Mouse (Mus musculus) ZHBTc4 (cell line): ENCODE measurements around the gene Dyrk4.
A peak's percentile ranks its signal among the peaks of the same experiment; 100 is the strongest.

Experiments
- DNase-seq: peaks from one replicate; pipeline ENCODE4 v3.0.0-alpha.2; 2011; ENCODE audit warnings: low read depth, low spot score

Gene Dyrk4

DNA sequence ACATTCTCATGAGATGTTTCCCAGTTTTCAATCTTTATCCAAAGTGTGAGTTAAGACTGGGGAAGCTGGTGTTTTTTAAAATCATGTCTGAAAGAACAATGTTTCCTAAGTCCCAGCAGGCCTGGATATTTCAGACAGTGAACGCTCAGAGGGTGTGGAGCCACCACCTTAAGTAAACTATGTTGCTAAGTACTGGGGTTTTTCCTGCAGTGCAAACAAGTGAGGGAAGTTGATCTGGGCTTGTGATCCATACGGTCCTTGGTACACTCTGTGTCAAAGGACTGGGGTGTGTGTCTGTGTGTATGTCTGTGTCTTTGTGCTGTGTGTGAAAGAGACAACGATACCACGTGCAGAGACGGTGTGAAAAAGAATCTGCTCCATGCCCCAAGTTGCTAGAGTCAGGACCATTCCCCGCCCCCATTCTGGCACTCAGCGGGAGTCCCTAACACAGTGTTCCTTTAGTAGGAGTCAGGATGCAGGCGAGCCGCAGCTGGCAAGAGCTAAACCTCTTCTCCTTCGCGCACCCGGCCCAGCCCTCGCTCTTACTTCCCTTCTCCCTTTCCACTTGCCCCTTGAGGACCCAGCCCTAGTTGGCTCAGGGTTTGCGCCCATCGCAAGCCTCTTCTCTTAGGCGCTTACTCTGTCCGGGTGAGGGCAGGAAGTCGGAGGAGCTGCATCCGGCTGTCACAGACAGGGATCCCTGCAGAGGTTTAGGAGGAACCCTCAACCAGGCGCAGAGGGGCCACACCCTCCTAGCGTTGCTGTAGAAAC lies at the start of gene Dyrk4:
TSS of gene Dyrk4 (minus strand) at position 729 of the 771 bp plus-strand sequence.
- DNase-seq, result peak; percentile 81

DNA sequence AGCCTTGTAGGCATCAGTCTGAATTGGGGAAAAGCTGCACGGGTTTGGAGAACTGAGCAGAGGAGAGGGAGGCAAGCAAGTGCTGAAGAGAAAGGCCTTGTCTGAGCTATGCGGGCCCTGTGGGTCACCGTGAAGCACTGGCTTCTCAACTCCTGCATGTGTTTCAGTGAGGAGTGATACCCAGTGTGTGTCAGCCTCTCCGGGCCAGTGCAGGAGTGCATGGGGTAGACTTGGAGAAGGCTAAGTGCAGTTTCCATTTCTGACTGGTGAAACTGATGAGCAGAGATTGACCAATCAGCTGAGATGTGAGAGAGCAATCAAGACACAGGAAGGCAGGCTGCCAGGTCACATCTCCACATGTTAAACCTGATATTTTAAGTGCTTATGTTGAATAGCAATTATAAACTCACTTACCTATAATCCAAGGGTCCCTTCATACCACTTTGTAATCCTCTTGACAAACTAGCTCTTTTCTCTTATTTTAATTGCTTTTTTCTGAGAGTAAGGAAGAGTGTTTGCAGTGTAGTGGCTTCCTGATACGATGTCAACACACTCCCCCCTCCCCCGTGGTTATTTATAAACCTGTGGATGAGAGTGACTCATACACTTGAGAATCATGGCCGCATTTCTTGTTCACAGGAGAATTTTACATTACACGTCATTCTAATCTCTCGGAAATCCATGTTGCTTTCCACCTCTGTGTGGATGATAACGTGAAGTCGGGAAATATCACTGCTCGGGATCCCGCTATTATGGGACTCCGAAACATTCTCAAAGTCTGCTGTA lies 44.8 kb upstream of the Dyrk4 start:
- DNase-seq, result no peak

DNA sequence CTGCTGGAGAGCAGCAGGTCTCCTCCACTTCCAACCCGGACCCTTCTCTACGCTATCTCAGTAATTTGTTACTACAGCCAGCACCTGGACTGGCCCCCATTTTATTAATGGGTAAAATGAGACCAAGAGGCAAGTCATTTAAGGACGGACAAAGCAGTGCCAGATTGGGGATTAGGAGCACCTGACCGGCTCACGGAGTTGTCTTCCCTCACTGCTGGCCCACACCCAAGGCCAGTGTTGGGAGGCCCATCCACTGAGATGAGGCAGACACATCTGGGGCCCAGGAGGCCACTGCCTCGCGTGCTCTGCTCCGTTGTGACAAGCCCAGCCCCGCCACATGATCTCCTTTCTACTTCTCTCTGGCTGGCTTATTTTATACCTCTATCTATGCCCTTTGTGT lies 41.8 kb upstream of the Dyrk4 start:
- no peak for DNase-seq

DNA sequence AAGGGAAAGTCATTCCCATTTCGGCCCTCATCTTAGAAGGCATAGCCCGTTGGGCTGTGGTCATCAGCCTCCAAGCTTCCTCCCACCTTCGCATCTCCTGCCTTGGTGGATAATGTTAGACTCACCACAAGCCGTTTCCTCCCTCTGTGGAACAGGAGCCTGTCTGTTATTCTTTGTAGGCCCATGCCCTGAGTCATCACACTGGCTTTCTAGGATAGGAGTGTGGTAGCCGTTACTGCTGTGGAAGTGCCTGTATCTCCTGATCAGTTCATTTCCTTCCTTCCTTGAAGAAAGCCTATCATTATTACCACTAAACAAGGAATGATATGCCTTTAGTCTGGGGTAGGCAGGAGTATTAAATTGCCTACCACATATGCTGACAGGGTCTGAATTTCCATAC lies 41.1 kb upstream of the Dyrk4 start:
- no peak for DNase-seq

DNA sequence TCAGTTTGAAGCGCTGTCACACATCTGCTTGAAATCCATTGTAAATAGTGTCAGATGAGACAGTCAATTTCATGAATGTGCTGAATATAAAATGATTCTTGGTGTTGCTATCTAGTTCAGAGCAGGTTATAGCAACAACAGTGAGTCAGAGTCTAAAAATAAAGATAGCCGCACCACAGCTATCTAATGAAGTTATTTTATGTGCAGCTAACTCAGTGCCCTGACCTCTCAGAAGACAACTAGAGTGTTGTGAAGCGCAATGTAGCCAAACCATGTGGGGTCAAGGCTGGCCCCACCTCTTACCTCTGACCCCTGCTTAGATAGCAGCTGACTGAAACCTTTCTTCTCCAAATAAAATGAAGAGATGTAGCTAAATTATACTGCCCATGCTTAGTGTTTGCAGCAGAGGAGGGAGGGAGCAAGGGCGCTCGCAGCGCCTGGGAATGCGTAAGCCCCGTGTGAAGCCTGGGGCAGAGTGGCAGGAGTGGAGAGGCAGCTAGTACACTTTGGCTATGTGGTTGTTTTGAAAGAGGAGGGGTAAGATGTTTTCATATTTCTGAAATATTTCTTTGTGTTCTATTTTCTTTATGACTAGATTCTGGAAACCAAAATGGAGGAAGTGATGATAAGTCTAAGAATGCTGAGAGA lies 39.9 kb upstream of the Dyrk4 start:
- no peak for DNase-seq

DNA sequence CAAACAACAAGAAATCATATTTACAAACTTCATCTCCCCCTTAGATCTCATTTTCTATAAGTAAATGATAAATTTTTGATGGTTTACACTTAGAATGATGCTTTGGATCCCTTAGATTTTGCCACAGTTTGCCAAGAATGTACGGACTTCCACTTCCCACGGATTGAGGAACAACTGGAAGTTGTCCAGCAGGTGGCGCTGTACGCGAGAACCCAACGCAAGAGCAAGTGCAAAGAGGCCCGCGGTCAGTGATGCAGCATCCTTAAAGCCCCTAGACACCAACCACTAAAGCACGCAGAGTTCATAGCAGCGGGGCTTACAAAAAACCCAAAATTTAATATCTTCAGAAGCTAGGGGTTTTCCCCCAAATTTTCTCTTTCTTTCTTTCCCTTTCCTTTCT lies 34.1 kb upstream of the Dyrk4 start:
- peak; percentile 88 for DNase-seq

DNA sequence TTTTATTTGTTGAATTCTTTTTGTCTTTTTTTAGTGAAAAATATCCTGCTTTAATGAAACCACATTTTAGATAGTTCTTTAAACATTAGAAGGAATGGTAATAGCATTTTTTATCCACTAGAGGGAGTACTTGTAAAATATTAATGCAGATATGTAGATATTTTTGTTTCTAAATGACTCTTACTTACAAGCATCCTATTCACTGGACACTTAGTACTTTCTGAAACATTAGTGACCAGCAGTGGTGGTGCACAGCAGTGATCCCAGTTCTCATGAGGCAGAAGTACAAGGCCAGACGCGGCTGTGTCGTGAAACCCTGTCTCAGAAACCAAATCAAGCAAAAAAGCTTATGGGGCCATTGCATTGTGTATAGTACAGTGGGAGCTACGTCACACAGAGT lies 26.7 kb upstream of the Dyrk4 start:
- DNase-seq, result no peak

DNA sequence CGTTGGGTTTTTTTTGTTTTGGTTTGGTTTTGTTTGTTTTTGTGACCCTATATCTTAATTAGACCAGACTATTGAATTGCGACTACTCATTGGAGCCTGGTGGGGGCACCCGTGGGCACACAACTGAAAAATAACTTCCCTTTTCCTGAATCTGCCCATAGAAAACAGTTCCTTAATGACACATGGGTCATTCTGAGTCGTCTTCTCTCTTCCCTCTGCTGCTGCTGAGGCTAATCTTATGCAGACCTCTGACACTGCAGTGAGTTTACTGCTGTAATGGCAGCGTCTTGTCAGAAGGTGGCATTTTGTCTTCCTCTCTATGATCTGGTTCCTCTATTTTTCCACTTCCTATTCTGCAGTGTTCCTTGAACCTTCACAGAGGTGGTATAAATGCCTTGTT lies 18.8 kb upstream of the Dyrk4 start:
- DNase-seq, result peak; percentile 54

DNA sequence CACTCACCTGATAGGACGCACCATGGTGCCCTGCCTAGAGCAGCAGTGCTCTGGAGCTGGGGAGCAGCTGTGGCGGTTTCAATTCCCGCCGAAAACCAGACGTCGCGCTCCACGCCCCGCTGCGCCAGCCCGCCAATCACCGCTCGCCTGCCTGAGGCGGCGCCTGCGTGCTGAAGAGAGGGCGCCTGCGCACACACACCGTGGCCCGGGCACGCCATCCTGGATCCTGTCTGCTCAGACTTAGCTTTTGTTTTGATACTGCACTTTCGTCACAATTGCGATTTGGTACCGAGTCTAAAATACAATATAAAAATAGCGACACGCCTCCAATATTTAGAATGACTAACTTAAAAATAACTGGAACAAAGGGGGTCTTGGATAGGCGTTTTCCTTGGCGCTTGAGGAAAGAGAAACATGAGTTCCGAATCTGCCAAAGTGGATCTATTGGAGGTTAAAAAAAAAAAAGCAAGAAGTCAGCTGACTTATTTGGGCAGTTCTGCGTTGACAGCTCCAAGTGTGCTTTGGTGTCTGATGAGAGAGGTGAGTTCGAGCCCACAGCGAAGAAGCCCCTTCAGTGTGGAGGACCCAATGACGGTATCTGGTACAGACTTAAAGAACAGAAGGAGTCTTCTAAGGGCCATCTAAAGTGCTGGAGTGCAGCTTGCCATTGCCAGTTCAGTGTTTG lies 18.0 kb upstream of the Dyrk4 start, which contains the start of the genes Rad51ap1 and D6Wsu163e:
TSS of gene Rad51ap1 (minus strand) at position 101 of the 685 bp plus-strand sequence.
TSS of gene D6Wsu163e (plus strand) at position 476 of the 685 bp plus-strand sequence.
- peak; percentile 98 for DNase-seq

DNA sequence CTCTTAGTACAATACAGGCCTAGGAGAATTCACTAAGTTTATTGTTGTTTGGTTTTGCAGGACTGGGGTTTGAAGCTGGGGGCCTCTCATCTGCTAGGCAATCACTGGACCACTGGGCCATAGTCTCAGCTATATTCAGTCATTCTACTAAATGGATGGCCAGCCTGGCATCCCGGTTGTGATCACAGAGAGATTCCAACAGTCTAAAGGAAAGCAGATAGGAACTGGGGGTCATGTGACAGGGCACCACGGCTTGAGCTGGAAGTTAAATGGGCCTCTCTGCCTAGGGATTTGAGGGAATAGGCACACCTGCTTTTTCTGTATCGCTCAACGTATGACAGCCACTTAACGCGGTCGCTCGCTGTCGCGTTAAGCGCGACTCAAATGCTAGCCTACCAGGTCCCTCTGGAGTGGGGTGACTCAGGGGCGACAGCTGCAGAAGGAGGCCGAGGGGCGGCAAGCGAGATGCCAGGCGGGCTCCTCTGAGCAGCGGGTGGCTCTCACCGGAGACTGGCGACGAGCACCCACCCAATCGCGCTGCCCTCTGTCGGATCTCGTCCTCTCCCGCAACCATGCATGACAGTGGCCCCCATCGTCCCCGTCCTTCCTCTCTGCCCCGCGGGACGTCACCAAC lies 17.3 kb upstream of the Dyrk4 start:
- no peak for DNase-seq

DNA sequence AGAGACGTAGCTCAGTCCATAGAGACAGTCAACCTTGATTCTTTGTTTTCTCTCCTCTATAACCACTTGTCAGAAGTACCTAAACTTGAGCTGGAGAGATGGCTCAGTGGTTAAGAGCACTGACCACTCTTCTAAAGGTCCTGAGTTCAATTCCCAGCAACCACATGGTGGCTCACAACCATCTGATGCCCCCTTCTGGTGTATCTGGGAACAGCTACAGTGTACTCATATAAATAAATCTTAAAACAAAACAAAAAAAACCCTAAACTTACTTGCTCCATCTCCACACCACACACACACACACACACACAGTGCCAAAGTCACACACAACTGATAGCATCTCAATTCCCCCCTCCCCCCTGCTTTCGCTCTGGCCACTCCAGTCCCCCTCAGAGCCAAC lies 16.4 kb upstream of the Dyrk4 start:
- DNase-seq, result peak; percentile 55

DNA sequence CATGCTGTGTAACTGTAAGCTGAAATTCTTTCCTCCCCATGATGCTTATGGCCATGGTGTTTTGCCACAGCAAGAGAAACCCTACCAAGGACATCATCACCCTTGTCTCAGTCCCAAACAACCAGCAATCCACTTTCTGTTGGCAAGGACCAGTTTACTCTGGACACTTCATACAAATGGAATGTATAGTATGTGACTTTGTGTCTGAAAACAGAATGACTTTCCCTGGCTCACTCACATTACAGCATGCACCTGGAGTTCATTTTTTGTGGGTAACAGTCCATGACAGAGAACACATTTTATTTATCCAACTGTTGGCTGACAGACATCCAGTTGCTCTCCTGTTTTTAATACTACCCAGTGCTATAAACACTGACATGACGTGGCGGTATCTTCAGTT lies 11.3 kb upstream of the Dyrk4 start:
- no peak for DNase-seq

DNA sequence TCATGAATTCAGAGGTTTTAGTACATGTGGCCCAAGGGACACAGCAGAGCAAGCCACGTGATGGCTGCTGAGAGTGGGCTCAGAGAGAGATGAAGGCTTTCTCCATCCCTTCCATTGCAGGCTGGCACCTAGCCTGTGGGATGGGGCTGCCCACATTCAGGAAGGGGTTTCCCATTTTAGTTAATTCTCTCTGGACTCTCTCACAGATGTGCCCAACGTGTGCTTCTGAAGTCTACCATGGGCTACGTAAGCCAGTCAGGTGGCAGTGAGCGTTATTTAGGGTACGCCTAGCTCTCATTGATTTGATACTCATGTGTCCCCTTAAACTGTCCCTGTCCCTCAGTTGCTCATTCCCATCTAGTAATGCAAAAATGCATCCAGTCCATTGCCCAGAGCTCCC lies 6.7 kb downstream of the Dyrk4 start:
- DNase-seq, result no peak

DNA sequence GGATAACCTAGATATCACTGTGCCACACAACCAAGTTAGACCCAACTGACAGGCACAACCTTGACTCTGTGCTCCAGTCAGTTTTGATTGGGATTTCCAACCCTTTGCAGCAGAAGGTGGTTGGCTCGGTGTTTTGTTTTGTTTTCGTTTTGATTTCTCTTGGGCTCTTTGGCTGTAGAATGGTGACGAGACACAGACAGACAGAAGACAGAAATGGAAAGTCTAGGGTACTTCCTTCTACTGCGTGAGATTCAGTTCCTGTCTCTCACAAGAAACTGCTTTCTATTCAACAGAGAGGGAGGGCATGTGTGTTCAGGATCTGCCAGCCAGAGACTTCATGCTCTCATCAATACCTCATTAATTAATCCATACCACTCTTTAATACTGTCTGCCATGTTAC lies 10.9 kb downstream of the Dyrk4 start:
- no peak for DNase-seq

DNA sequence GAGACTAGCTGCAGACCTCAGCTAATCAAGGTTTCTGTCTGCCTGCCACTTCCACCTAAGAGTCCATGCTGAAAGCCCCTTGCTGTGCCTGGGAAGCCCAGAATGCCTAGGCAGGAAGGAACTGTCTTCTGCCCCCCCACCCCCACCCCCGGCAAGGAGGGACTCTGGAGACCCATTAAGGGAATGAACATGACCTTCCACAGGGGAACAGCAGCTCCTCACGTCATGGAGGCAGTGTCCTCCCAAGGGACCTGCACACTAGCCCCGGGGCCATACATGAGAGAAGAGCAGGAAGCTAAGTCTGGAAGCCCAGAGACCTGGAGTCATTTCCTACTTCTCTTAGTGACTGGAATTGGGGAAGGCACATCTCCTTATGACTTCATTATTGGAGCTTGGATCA lies 13.8 kb downstream of the Dyrk4 start:
- no peak for DNase-seq

DNA sequence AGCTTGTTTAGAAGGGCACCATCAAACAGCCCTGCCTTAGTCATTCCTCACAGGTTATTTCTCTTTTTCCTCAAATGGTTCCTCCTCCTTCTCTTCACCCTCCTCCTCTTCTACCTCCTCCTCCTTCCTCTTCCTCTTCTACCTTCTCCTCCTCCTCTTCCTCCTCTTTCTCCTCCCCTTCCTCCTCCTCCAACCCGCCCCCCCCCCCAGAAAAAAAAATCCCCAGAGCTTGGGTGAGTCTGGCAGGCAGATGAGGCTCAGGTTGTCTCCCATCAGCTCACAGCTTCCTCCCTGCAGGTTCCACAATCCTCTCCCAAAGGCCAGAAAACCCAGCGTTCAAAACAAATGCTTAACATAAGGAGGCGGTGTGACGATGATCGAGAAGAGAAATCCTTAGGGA lies 14.3 kb downstream of the Dyrk4 start:
- DNase-seq, result no peak

DNA sequence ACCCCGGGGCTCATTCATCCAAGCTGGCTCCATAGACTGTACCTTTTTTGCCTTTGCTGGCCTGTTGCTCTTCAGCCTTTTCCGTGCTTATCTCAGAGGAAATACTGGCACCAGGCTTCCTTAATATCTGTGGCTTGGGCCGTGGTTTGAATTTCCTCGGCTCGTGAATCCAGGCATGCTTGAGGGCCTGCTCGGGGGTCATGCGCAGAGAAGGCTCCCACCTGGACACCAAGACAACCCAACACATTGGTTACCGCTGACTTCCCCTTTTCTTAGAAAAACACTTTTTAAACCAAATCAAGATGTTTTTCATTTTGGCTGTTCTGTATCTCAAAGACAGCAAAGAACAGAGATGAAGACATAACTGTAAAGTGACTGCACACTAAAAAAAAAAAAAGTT lies 44.5 kb downstream of the Dyrk4 start:
- DNase-seq, result no peak

DNA sequence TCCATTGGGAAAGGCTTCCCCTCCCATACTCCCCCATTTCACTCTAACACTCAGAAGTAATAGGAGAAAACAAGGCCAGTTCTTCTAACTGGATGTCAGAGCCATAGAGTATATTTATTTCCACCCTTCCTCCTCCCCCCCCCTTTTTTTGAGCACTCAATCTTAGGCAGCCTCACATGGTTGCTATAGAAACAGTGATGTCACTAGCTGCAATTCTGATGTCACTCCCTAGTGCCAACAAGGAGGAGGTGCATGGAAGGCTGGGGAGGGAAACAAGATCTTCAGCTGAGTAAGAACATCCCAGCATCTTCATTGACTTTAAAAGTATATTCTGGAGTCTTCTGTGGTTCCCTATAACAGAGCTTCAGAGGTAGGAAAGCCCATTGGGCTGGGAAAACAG lies 68.8 kb downstream of the Dyrk4 start, which contains the start of gene Akap3:
TSS of gene Akap3 (plus strand) at position 218 of the 400 bp plus-strand sequence.
- DNase-seq, result no peak

DNA sequence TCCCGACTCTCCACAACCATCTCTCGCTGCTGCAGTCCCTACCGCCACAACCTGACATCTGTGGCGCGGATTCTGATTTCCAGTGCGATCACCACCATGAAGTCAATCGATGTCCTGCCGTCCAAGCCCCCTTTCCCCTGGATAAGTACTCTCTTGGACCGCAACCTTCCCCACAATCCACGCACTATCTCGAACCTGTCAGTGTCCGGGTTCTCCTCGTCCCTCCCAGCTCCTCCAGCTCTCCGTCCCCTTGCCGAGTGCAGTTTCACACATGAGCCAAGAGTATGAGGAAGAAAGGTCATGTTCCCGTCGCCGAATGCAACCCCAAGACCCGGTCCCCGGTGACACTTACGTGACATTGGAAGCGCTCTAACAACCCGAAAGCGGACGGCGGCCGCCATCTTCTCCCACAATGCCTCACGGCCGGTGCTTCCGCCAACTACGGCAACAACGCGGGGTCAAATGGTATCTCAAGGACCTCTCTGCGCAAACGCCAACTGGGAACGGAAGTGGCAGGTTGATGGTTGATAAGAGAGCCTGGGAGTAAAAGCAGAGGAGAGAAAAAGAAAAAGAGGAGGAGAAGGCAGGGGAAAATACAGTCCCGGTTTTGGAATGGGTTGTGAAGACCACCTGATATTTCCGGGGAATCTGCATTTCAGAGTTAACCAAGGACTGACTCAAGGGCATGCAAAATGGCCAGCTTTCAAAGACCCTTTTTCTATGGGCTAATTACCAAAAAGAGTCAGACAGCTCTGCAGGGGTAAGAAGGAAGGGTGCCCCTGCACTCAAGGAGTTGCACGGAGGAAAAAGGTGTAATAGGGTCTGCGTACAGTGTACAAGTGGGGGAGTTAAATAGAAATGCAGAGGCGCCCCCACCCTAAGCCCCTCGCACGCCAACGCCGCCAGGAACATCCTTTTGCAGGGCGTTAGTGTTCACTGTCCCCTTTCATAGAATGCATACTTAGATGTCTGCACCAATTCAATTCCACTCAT lies 72.6 kb downstream of the Dyrk4 start, which contains the start of gene Ndufa9:
TSS of gene Ndufa9 (minus strand) at position 425 of the 993 bp plus-strand sequence.
- peak; percentile 93 for DNase-seq

DNA sequence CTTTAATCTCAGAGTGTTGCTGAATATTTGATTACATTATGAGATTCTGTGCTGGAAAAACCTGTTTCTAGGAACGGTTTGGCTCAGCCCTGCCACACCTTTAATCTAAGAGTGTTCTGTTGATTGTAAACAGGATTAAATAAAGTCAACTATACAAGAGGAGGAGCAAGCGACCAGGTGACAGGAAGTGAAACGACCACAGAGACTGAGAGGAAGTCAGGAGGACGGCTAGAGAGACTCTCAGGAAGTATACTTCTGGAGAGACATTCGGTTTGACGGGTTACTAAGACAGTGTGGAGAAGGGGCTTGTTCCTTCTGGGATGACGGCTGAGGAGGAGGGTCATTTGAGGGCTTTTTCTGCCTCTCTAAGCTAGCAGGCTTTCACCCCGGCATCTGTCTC lies 85.0 kb downstream of the Dyrk4 start:
- DNase-seq, result no peak
